Mouse (Mus musculus): ENCODE measurements around the gene Qtrt2. TPM values are rescaled to one million over a fixed set of nuclear protein-coding genes. Genes with fewer than 3 reads are reported as not detected.

Gene Qtrt2
- polyA plus RNA-seq, 1 experiment from 2014 or later = 22.8 TPM

DNA sequence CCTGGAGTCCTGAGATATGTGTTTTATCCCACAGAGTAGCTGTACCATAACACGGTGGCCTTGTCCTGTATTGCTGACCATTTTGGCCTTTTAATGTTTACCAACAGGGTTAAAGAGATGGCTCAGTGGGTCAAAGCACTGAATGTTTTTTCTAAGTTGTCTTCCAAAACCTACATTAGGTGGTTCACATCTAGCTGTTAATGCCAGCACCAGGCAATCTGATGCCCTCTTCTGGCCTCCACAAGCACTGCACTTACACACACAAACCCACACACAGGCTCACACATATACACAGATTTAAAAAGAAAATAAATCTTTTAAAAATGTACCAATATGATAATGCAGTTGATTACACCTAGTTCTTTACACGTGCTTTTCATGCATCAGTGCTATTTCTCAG is 17.7 kb downstream of the Qtrt2 start:
- Histone ChIP-seq H3K36me3 (ENCODE audit: insufficient read depth, low read length) (0 out of 2 replicates have a peak, but pooled peaks cover 8% of the 10 kb centered on the region), H3K27ac (no peak overlapping the region), H3K4me2 (ENCODE audit: low read length) (no peak overlapping the region), H3K4me1 (replicated peaks; ENCODE audit: insufficient read depth, low read length) (no peaks in the 10 kb centered on the region), H3K4me3 (replicated peaks; ENCODE audit: low read depth, low read length) (no peak overlapping the region), H3K9ac (ENCODE audit: low read depth, low read length) (no peak overlapping the region), H3K27me3 (ENCODE audit: insufficient read depth, low read length) (no peaks in the 10 kb centered on the region), H3K9me3 (replicated peaks; ENCODE audit: low read length) (no peaks in the 10 kb centered on the region)
- peak; percentile 53 for TF ChIP-seq CTCF (IDR thresholded peaks at IDR 0.05; ENCODE audit: low read depth)
- no peak for DNase-seq (ENCODE audit: low spot score)
- ATAC-seq (replicated peaks; ENCODE audit: low FRiP score, low read depth) = no peak
- 85% methylated on average over 2 of the region's 2 CpGs for WGBS

DNA sequence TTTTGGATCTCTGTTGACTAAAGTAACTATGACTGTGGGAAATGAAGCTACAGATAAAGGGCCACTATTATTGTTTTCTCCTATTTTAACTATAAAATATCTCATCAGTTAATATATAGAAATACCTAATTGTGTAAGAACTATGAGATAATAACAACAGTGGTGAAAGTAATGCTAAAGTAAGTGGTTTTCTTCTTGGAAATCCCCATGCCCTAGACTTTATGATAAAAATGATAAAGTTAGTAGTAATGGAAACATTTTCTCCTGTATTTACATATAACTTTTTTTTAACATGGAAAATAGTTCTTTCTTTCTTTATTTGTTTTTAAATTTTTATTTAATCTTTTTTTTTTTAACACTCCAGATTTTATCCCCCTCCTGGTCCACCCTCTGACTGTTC is 26.0 kb downstream of the Qtrt2 start:
- H3K9me3 ChIP-seq (replicated peaks; ENCODE audit: low read length) = no peaks in the 10 kb centered on the region
- H3K4me2 ChIP-seq (ENCODE audit: low read length) = no peak overlapping the region
- no peak overlapping the region for H3K4me3 ChIP-seq (replicated peaks; ENCODE audit: low read depth, low read length)
- no peaks in the 10 kb centered on the region for H3K36me3 ChIP-seq (ENCODE audit: insufficient read depth, low read length)
- no peak for DNase-seq (ENCODE audit: low spot score)
- TF ChIP-seq CTCF (IDR thresholded peaks at IDR 0.05; ENCODE audit: low read depth) = no peak
- H3K4me1 ChIP-seq (replicated peaks; ENCODE audit: insufficient read depth, low read length) = no peaks in the 10 kb centered on the region
- H3K27ac ChIP-seq = no peak overlapping the region
- no peaks in the 10 kb centered on the region for H3K27me3 ChIP-seq (ENCODE audit: insufficient read depth, low read length)
- ATAC-seq (replicated peaks; ENCODE audit: low FRiP score, low read depth) = no peak
- H3K9ac ChIP-seq (ENCODE audit: low read depth, low read length) = no peak overlapping the region

DNA sequence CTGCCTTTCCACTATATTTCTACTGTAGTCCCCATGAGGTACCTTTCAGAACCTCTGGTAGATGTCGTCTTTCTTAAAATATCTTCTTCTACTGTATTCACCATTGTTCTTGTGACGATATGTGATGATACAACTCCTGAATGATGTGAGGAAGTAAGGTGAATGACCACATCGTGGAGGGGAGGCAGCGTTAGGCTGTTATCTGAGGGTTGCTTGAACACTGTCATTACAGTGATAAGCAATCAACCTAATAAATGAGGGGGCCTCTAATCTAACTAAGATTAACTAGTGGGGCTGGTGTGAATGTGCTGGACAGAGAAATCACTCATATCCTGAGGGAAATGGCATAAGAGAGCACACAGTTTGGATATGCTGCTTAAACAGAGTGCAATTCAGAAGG is 26.5 kb downstream of the Qtrt2 start:
- TF ChIP-seq CTCF (IDR thresholded peaks at IDR 0.05; ENCODE audit: low read depth) = no peak
- Histone ChIP-seq H3K27me3 (ENCODE audit: insufficient read depth, low read length) (no peaks in the 10 kb centered on the region), H3K4me1 (replicated peaks; ENCODE audit: insufficient read depth, low read length) (no peaks in the 10 kb centered on the region), H3K9me3 (replicated peaks; ENCODE audit: low read length) (no peaks in the 10 kb centered on the region), H3K4me3 (replicated peaks; ENCODE audit: low read depth, low read length) (no peak overlapping the region), H3K4me2 (ENCODE audit: low read length) (no peak overlapping the region), H3K27ac (no peak overlapping the region), H3K36me3 (ENCODE audit: insufficient read depth, low read length) (no peaks in the 10 kb centered on the region), H3K9ac (ENCODE audit: low read depth, low read length) (no peak overlapping the region)
- ATAC-seq (replicated peaks; ENCODE audit: low FRiP score, low read depth) (no peak), DNase-seq (ENCODE audit: low spot score) (no peak)
- WGBS = 82% methylated on average over 4 of the region's 4 CpGs

DNA sequence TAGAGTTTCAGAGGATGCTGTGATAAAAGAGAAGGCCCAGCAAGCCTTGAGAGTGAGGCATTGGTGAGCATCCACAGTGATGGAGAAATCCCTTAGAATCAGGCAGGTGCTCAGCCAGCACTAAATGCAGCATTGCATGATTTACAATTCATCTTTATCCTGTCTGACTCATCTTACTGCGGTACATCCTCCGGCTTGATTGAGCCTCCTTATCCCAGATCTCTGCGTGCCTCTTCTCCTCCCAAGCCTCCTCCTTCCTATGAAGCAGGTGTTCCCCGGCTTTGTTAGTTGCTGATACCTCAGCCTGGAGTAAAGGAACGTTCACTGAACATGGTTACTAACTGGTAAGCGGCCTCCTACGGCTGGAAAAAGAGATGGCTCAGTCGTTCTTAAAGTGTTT is 32.1 kb downstream of the Qtrt2 start:
- 86% methylated on average over 8 of the region's 8 CpGs for WGBS
- Histone ChIP-seq H3K9ac (ENCODE audit: low read depth, low read length) (no peak overlapping the region), H3K9me3 (replicated peaks; ENCODE audit: low read length) (no peaks in the 10 kb centered on the region), H3K27ac (no peak overlapping the region), H3K27me3 (ENCODE audit: insufficient read depth, low read length) (no peaks in the 10 kb centered on the region), H3K4me2 (ENCODE audit: low read length) (no peak overlapping the region), H3K4me3 (replicated peaks; ENCODE audit: low read depth, low read length) (no peak overlapping the region), H3K36me3 (ENCODE audit: insufficient read depth, low read length) (no peaks in the 10 kb centered on the region), H3K4me1 (replicated peaks; ENCODE audit: insufficient read depth, low read length) (peaks cover 4% of the 10 kb centered on the region; the same call in 1 of the 2 replicates)
- DNase-seq (ENCODE audit: low spot score) (no peak), ATAC-seq (replicated peaks; ENCODE audit: low FRiP score, low read depth) (no peak)
- TF ChIP-seq CTCF (IDR thresholded peaks at IDR 0.05; ENCODE audit: low read depth) = no peak

DNA sequence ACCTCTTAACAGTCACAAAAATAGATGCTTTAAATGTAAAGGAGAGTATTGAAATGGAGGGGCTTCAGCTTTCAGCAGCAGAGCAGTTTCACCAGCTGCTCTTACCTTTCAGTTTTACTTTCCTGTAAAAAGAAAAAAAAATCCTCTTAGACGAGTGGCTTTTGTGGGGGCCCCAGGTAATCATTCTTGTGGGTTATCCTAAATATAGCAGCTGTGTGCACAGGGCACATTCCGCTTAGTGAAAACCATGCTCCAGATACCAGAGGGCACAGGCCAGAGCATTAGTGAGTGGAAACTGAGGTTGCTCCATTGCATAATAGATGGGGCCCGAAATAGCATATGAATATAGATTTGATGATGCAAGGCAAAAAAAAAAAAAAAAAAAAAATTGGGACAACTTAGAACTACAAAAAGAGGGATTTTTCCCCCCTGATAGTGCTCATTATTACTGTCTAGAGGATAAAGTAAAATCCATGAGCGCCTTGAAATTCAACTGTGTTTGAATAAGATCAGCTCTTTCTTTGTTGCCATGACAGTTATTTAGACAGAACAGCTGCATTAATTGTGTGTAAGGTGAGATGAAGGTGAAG is 35.8 kb downstream of the Qtrt2 start:
- H3K4me2 ChIP-seq (ENCODE audit: low read length) = peak overlapping the region; percentile 59
- DNase-seq (ENCODE audit: low spot score) (no peak), ATAC-seq (replicated peaks; ENCODE audit: low FRiP score, low read depth) (no peak)
- no peak overlapping the region for H3K27ac ChIP-seq
- H3K36me3 ChIP-seq (ENCODE audit: insufficient read depth, low read length) = no peaks in the 10 kb centered on the region
- H3K27me3 ChIP-seq (ENCODE audit: insufficient read depth, low read length) = no peaks in the 10 kb centered on the region
- TF ChIP-seq CTCF (IDR thresholded peaks at IDR 0.05; ENCODE audit: low read depth) = no peak
- 0 out of 2 replicates have a peak overlapping the region, but pooled peaks have one; percentile 71 for H3K9ac ChIP-seq (ENCODE audit: low read depth, low read length)
- no peak overlapping the region for H3K4me3 ChIP-seq (replicated peaks; ENCODE audit: low read depth, low read length)
- 78% methylated on average over 4 of the region's 4 CpGs for WGBS
- peaks cover 4% of the 10 kb centered on the region; the same call in 1 of the 2 replicates for H3K4me1 ChIP-seq (replicated peaks; ENCODE audit: insufficient read depth, low read length)
- H3K9me3 ChIP-seq (replicated peaks; ENCODE audit: low read length) = no peaks in the 10 kb centered on the region

DNA sequence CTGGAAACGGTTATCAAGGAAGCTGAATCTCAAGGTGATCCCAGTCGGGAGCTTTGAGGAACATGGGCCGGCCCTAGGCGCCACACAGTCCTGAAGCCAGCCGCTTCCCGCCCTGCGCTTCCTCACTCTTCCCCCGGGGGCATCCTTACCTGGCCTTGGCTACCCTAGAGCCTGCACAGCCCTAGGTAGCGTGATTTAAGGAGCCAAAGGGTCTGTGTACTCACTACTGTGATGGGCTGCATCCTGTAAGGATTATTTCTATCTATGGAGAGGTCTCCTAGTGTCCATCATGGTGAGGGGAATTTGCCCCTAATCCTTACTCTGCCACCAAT is 36.6 kb downstream of the Qtrt2 start:
- H3K4me2 ChIP-seq (ENCODE audit: low read length) = peak overlapping the region; percentile 59
- H3K4me1 ChIP-seq (replicated peaks; ENCODE audit: insufficient read depth, low read length) = peaks cover 4% of the 10 kb centered on the region; the same call in 1 of the 2 replicates
- no peaks in the 10 kb centered on the region for H3K9me3 ChIP-seq (replicated peaks; ENCODE audit: low read length)
- H3K36me3 ChIP-seq (ENCODE audit: insufficient read depth, low read length) = no peaks in the 10 kb centered on the region
- whole genome bisulfite sequencing = 3% methylated on average over 9 of the region's 9 CpGs
- H3K27me3 ChIP-seq (ENCODE audit: insufficient read depth, low read length) = no peaks in the 10 kb centered on the region
- DNase-seq (ENCODE audit: low spot score) (peak; percentile 89), ATAC-seq (replicated peaks; ENCODE audit: low FRiP score, low read depth) (peak; percentile 97)
- H3K9ac ChIP-seq (ENCODE audit: low read depth, low read length) = peak overlapping the region; percentile 71
- TF ChIP-seq CTCF (IDR thresholded peaks at IDR 0.05; ENCODE audit: low read depth) = peak; percentile 52
- peak overlapping the region; percentile 60 for H3K4me3 ChIP-seq (replicated peaks; ENCODE audit: low read depth, low read length)
- peak overlapping the region; percentile 71 for H3K27ac ChIP-seq
